Mouse (Mus musculus): ENCODE measurements around the gene Ccr4. TPM values are rescaled to one million over a fixed set of nuclear protein-coding genes. Genes with fewer than 3 reads are reported as not detected.
A peak's percentile ranks its signal among the peaks of the same experiment; 100 is the strongest.

Gene Ccr4
- not detected in 2 replicates for polyA plus RNA-seq (2016; fragmentation: Nextera tagmentation; extraction: Ambion mirVana)

DNA sequence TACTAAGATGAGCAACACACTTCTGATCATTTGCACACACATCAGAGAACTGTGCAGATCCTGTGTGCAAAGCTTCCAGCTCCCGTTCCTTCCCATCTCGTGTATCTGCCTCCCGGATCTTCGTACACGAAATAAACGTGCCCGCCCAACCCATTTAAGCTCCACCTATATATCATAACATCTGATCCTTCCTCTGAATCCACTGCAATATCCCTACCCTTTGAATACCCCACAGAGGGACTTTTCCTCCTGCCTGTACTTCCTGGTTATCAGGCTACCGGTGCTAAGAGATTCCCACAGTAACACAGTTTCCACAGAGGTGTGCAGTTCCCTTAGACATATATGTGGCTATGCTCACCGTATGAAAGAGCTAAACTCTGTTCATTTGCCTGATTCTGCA lies at the start of gene Ccr4:
Gene Ccr4 (minus strand): TSS at position 101 of the 400 bp plus-strand sequence.
- peaks cover 2% of the 10 kb centered on the region for H3K27me3 ChIP-seq (replicated peaks)
- H3K4me1 ChIP-seq = peaks cover 31% of the 10 kb centered on the region
- no peak within 1 kb of the TSS for H3K27ac ChIP-seq
- no peaks in the 10 kb centered on the region; the same call in 1 of the 2 replicates for H3K36me3 ChIP-seq
- H3K4me3 ChIP-seq = no peak within 1 kb of the TSS
- no peak within 1 kb of the TSS for H3K9ac ChIP-seq
- H3K9me3 ChIP-seq (replicated peaks) = no peaks in the 10 kb centered on the region
- 80% methylated on average over 9 of the region's 9 CpGs for WGBS (ENCODE audit: insufficient replicate concordance)
- no peak for ATAC-seq
- H3K4me2 ChIP-seq = no peak within 1 kb of the TSS

DNA sequence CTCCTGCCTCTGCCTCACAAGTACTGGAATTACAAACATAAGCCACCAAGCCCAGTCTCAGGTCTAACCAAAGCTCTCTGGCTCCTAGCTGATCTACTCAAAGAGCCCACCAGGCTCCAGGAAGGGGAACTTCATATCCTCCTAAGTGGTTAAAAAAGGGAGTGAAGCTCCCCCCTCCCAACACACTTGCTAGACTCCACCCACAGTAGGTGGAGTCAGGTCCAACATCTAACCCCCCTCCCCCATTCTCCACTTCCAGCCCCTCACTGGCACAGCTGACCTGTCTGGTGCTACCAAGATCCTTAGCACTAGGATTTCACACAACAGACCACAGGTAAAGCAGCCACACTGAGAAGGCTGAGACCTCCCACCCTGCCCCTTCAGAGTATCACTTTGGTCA lies 49.1 kb upstream of the Ccr4 start:
- no peak for ATAC-seq
- Histone ChIP-seq H3K4me3 (no peak overlapping the region), H3K36me3 (no peaks in the 10 kb centered on the region), H3K27me3 (replicated peaks) (peaks cover 24% of the 10 kb centered on the region), H3K4me1 (peaks cover 27% of the 10 kb centered on the region), H3K9ac (no peak overlapping the region), H3K4me2 (no peak overlapping the region), H3K27ac (peak overlapping the region; percentile 53), H3K9me3 (replicated peaks) (no peaks in the 10 kb centered on the region)

DNA sequence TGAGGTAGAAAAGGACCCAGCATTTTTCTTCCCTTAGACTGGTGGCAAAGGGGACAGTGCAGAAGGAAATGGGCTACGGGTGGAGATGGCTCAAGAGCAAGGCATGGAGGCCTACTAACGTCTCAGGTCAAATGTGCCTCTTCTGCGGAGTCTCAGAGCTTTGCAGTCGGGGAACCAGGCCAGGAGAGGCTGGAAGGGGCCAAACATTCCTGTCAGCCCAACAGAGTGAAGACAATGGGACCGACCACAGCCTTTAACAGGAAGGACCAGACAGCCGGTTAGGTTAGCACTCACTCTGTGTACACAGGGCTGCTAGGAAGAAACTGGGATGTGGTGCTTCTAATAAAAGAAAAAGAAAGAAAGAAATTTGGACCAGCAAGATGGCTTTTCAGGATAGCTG lies 45.3 kb upstream of the Ccr4 start:
- WGBS (ENCODE audit: insufficient replicate concordance) = 27% methylated on average over 6 of the region's 6 CpGs

DNA sequence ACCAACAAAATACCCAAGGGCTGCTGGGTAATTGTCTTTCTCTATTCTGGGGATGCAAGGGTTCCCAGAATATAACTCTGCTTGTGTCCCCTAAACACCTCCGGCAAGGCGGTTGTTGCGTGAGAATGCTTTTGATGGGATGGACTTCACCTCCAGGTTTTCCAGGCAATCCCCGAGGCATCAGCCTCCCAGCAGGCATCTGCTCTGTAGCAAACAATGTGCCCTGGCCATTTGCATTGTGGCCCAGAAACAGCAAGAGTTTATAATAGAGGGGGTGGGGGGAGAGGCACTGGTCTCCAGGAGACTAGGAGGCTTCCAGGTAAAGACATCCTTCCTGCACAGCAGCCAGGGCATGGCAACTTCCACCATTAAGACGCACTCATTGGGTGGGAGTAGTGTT lies 44.4 kb upstream of the Ccr4 start:
- WGBS (ENCODE audit: insufficient replicate concordance) = 64% methylated on average over 5 of the region's 5 CpGs
- Histone ChIP-seq H3K4me3 (no peak overlapping the region), H3K36me3 (no peaks in the 10 kb centered on the region), H3K27me3 (replicated peaks) (peaks cover 3% of the 10 kb centered on the region; the same call in 1 of the 2 replicates), H3K4me1 (peaks cover 67% of the 10 kb centered on the region), H3K9me3 (replicated peaks) (no peaks in the 10 kb centered on the region), H3K27ac (0 out of 2 replicates have a peak overlapping the region, but pooled peaks have one; percentile 54), H3K4me2 (no peak overlapping the region), H3K9ac (no peak overlapping the region)
- no peak for ATAC-seq

More for the DNA sequence above, 45.3 kb upstream of the Ccr4 start:
- no peaks in the 10 kb centered on the region for H3K36me3 ChIP-seq
- no peak for ATAC-seq
- H3K4me3 ChIP-seq = no peak overlapping the region
- peaks cover 61% of the 10 kb centered on the region for H3K4me1 ChIP-seq
- peaks cover 3% of the 10 kb centered on the region; the same call in 1 of the 2 replicates for H3K27me3 ChIP-seq (replicated peaks)
- H3K4me2 ChIP-seq = no peak overlapping the region
- H3K9ac ChIP-seq = no peak overlapping the region
- H3K27ac ChIP-seq = no peak overlapping the region
- H3K9me3 ChIP-seq (replicated peaks) = no peaks in the 10 kb centered on the region

DNA sequence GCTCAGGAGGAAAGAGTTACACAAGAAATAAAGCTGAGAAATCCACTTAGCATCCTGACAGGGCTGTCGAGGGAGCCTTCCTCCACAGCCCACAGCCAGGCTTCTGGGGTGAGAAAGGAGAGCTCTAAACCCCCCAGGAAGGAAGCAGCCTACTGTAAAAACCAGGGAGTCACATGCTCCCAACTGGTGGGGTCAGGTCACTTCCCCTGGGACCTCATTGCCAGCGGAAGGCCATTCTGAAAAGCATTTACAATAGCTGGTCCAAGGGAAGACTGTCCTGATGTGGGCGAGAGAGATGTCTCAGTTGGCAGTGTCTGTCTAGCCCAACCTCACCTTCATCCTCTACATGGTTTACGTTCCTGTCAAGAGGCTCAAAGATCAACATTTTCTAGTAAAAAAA lies 43.8 kb upstream of the Ccr4 start:
- Histone ChIP-seq H3K4me3 (no peak overlapping the region), H3K36me3 (no peaks in the 10 kb centered on the region), H3K9me3 (replicated peaks) (no peaks in the 10 kb centered on the region), H3K9ac (no peak overlapping the region), H3K27ac (peak overlapping the region; percentile 54), H3K27me3 (replicated peaks) (peaks cover 3% of the 10 kb centered on the region; the same call in 1 of the 2 replicates), H3K4me1 (peaks cover 67% of the 10 kb centered on the region), H3K4me2 (peak overlapping the region; percentile 25)
- ATAC-seq = no peak
- 38% methylated on average over 4 of the region's 4 CpGs for WGBS (ENCODE audit: insufficient replicate concordance)

DNA sequence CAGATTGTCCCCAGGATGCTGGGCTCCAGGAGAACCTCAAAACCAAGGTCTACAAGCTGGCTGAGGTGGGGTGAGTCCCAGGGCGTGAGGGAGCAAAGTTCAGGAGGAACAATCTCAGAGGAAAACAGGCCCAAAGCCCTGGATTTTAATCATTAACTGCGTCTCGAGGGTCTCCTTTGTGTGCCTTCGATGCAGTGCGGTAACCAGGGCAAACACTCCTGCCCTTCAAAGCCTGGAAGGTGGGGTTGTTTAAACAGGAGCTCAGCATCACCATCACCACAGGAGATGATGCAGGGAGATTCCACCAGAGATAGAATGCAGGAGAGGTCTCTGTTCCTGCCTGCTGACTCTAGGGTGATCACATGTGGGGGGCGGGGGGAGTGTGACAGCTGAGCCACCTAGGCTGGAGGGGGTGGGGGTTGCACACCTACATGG lies 42.9 kb upstream of the Ccr4 start:
- peaks cover 3% of the 10 kb centered on the region; the same call in 1 of the 2 replicates for H3K27me3 ChIP-seq (replicated peaks)
- H3K9ac ChIP-seq = no peak overlapping the region
- peak; percentile 63 for ATAC-seq
- H3K9me3 ChIP-seq (replicated peaks) = no peaks in the 10 kb centered on the region
- no peak overlapping the region for H3K4me3 ChIP-seq
- peak overlapping the region; percentile 28 for H3K4me2 ChIP-seq
- H3K4me1 ChIP-seq = peaks cover 65% of the 10 kb centered on the region
- WGBS (ENCODE audit: insufficient replicate concordance) = 49% methylated on average over 6 of the region's 6 CpGs
- no peaks in the 10 kb centered on the region for H3K36me3 ChIP-seq
- H3K27ac ChIP-seq = peak overlapping the region; percentile 72

GRCm38 (mm10) chr9:114546765-114547164 lies 42.0 kb upstream of the Ccr4 start:
- H3K27me3 ChIP-seq (replicated peaks) = peaks cover 3% of the 10 kb centered on the region; the same call in 1 of the 2 replicates
- H3K4me3 ChIP-seq = no peak overlapping the region
- no peaks in the 10 kb centered on the region for H3K36me3 ChIP-seq
- 0 out of 2 replicates have a peak overlapping the region, but pooled peaks have one; percentile 6 for H3K4me2 ChIP-seq
- no peak for ATAC-seq
- no peak overlapping the region for H3K9ac ChIP-seq
- peaks cover 65% of the 10 kb centered on the region for H3K4me1 ChIP-seq
- WGBS (ENCODE audit: insufficient replicate concordance) = 17% methylated on average over 12 of the region's 12 CpGs
- no peaks in the 10 kb centered on the region for H3K9me3 ChIP-seq (replicated peaks)
- peak overlapping the region; percentile 72 for H3K27ac ChIP-seq

DNA sequence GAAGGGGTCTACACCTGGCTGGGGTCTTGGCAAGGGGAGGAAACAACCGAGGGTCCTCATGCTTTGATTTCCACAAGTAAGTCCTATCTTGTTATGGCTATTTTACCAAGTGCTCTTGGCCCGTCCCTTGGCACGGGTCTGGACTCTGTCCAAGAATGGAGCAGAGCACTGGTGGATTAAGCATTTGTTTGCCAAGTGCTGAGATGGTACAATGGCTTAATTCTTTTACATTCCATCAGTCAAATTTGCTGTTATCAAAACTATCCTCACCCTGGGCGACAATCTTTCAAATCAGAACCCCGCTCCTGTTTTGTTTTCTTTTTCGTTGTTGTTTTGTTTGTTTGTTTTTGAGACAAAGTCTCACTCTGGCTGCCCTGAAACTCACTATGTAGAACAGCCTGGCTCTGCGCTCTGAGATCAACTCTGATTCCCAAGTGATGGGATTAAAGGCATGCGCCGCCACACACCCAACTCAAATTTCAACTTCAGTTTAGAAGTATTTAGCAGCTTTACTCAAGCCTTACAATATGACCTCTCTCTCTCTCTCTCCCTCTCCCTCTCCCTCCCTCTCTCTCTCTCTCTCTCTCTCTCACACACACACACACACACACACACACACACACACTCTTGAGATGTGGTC lies 40.2 kb upstream of the Ccr4 start:
- H3K9me3 ChIP-seq (replicated peaks) = no peaks in the 10 kb centered on the region
- H3K27ac ChIP-seq = no peak overlapping the region
- no peak overlapping the region for H3K9ac ChIP-seq
- H3K36me3 ChIP-seq = no peaks in the 10 kb centered on the region
- peaks cover 71% of the 10 kb centered on the region for H3K4me1 ChIP-seq
- peaks cover 3% of the 10 kb centered on the region; the same call in 1 of the 2 replicates for H3K27me3 ChIP-seq (replicated peaks)
- no peak overlapping the region for H3K4me2 ChIP-seq
- no peak overlapping the region for H3K4me3 ChIP-seq
- ATAC-seq = no peak
- WGBS (ENCODE audit: insufficient replicate concordance) = 56% methylated on average over 9 of the region's 9 CpGs

DNA sequence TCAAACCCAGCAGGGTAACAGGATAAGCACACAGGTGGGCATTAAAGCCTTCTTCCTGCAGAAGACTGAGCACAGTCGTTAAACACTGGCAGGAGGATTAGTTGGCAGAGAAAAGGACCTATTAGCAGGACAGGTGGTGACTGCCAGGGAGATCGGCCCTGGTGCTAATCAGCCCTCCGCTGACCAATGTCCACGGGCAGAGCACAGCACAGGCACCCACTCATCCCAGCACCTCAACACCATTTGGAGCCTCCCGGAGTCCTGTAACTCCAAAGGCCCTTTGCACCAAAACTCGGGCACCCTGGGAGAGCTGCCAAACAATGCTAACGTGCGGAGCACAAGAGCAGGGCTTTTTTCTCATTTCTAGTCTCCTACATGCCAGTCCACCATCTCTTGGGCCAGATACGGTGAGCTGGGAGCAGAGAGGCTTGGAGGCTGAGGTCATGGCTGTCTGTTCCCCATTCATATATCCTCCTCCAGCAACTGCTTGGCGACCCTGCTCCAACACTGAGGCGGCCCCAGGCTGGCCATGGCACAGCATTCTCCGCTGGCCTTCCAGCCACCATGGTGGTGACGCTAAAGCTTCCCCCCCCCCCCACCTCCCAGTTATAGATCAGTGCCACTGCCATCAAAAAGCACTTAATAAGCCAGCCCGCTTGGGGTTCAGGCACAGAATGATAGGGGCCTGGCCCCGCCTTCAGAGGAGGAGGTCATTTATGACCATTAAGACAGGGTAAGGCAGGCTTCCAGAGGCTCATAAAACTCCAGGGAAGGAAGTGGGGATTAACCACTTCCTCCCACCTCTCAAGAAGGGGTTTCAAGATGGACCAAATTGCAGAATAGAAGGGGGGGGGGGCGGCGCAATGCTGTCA lies 39.4 kb upstream of the Ccr4 start:
- H3K27me3 ChIP-seq (replicated peaks) = peaks cover 3% of the 10 kb centered on the region; the same call in 1 of the 2 replicates
- no peaks in the 10 kb centered on the region for H3K36me3 ChIP-seq
- peaks cover 65% of the 10 kb centered on the region for H3K4me1 ChIP-seq
- no peaks in the 10 kb centered on the region for H3K9me3 ChIP-seq (replicated peaks)
- no peak overlapping the region for H3K4me2 ChIP-seq
- 54% methylated on average over 16 of the region's 17 CpGs for WGBS (ENCODE audit: insufficient replicate concordance)
- 0 out of 2 replicates have a peak overlapping the region, but pooled peaks have one; percentile 14 for H3K27ac ChIP-seq
- no peak overlapping the region for H3K4me3 ChIP-seq
- ATAC-seq = no peak
- H3K9ac ChIP-seq = no peak overlapping the region

GRCm38 (mm10) chr9:114541279-114541741 lies 36.6 kb upstream of the Ccr4 start:
- H3K9me3 ChIP-seq (replicated peaks) = no peaks in the 10 kb centered on the region
- 24% methylated on average over 1 of the region's 1 CpGs for WGBS (ENCODE audit: insufficient replicate concordance)
- H3K4me2 ChIP-seq = no peak overlapping the region
- H3K4me3 ChIP-seq = no peak overlapping the region
- H3K27me3 ChIP-seq (replicated peaks) = no peaks in the 10 kb centered on the region
- no peak overlapping the region for H3K27ac ChIP-seq
- peaks cover 57% of the 10 kb centered on the region for H3K4me1 ChIP-seq
- no peak overlapping the region for H3K9ac ChIP-seq
- peak; percentile 45 for ATAC-seq
- H3K36me3 ChIP-seq = no peaks in the 10 kb centered on the region

DNA sequence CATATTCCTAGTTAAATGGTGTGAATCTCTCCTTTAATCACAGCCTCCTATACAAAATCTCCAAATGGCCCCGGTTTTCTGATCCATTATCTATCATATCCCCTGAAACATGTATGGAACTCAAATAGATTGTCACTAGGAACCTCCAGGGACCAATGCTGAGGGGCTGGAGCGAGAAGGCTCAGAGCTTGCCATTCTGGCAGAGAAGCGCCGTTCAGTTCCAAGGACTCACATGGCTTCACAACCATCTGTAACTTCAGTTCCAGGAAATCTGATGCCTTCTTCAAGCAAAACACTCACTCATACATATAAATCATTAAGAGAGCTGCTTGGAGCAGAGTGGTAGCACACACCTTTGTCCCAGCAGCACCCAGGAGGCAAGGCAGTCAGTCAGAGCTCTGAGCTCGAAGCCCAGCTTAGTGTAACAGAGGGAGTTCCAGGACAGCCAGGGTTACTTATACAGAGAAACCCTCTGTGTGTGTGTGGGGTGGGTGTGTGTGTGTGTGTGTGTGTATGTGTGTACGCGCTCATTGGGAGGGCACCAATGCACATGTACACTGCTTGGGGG lies 34.4 kb upstream of the Ccr4 start:
- Histone ChIP-seq H3K36me3 (no peaks in the 10 kb centered on the region), H3K27me3 (replicated peaks) (no peaks in the 10 kb centered on the region), H3K27ac (no peak overlapping the region), H3K4me2 (no peak overlapping the region), H3K9ac (no peak overlapping the region), H3K4me3 (no peak overlapping the region), H3K9me3 (replicated peaks) (no peaks in the 10 kb centered on the region), H3K4me1 (peaks cover 42% of the 10 kb centered on the region)
- ATAC-seq = no peak
- 80% methylated on average over 7 of the region's 7 CpGs for WGBS (ENCODE audit: insufficient replicate concordance)

All from liver, embryonic 12.5 days (tissue).